Mouse (Mus musculus): ENCODE data around the gene Kifc1.

Kifc1 gene

GRCm38 (mm10) chr17:33842966-33843795 is 47.3 kb downstream of the Kifc1 start, which contains the start of gene Cd320:
TSS of gene Cd320 (plus strand) at chr17:33843091.
- peak; percentile 91 to 93 for DNase-seq

GRCm38 (mm10) chr17:33829561-33829960 is 60.9 kb downstream of the Kifc1 start:
- DNase-seq: no peak

GRCm38 (mm10) chr17:33828892-33829291 is 61.6 kb downstream of the Kifc1 start:
- peak; percentile 84 to 94 for DNase-seq

GRCm38 (mm10) chr17:33826850-33827249 is 63.6 kb downstream of the Kifc1 start:
- peak; percentile 72 to 81 for DNase-seq
